Mouse (Mus musculus): Measurements from ENCODE around the gene Rsrc2.

Gene Rsrc2

GRCm38 (mm10) chr5:123708598-123708997 is 40.6 kb downstream of the Rsrc2 start:
- in situ Hi-C loops (cut with MboI; ENCODE audit: low pct_unique_long_range_greater_than_20kb in 1 of 2, low sequenced_read_pairs in 2 of 2, unreplicated experiment in 1 of 2), result no loop called here

GRCm38 (mm10) chr5:123700625-123701024 is 48.6 kb downstream of the Rsrc2 start:
- in situ Hi-C loops (cut with MboI; ENCODE audit: low pct_unique_long_range_greater_than_20kb in 1 of 2, low sequenced_read_pairs in 2 of 2, unreplicated experiment in 1 of 2), result no loop called here

- in situ Hi-C loops (cut with MboI; ENCODE audit: low pct_unique_long_range_greater_than_20kb in 1 of 2, low sequenced_read_pairs in 2 of 2, unreplicated experiment in 1 of 2), result loop anchor here in 1 of 2 experiments (5.0 kb wide), 1 partner anchor 72 kb away; no protein-coding TSS in a partner anchor
Measured at GRCm38 (mm10) chr5:123699198-123699597, 50.0 kb downstream of the Rsrc2 start.

GRCm38 (mm10) chr5:123696961-123697360 is 52.3 kb downstream of the Rsrc2 start:
- in situ Hi-C loops (cut with MboI; ENCODE audit: low pct_unique_long_range_greater_than_20kb in 1 of 2, low sequenced_read_pairs in 2 of 2, unreplicated experiment in 1 of 2), result loop anchor here in 1 of 2 experiments (5.0 kb wide), 1 partner anchor 70 kb away; no protein-coding TSS in a partner anchor

- in situ Hi-C loops (cut with MboI; ENCODE audit: low pct_unique_long_range_greater_than_20kb in 1 of 2, low sequenced_read_pairs in 2 of 2, unreplicated experiment in 1 of 2), result loop anchor here in 1 of 2 experiments (5.0 kb wide), 1 partner anchor 69 kb away; no protein-coding TSS in a partner anchor
Measured at GRCm38 (mm10) chr5:123696244-123696643, 53.0 kb downstream of the Rsrc2 start.

- in situ Hi-C loops (cut with MboI; ENCODE audit: low pct_unique_long_range_greater_than_20kb in 1 of 2, low sequenced_read_pairs in 2 of 2, unreplicated experiment in 1 of 2), result no loop called here
Measured at GRCm38 (mm10) chr5:123694468-123694867, 54.7 kb downstream of the Rsrc2 start.

GRCm38 (mm10) chr5:123684221-123685144 is 64.7 kb downstream of the Rsrc2 start, which contains the start of gene Clip1:
Gene Clip1, minus strand, starts transcription at chr5:123684618.
- in situ Hi-C loops (cut with MboI; ENCODE audit: low pct_unique_long_range_greater_than_20kb in 1 of 2, low sequenced_read_pairs in 2 of 2, unreplicated experiment in 1 of 2), result no loop called here

GRCm38 (mm10) chr5:123683377-123684220 is 65.6 kb downstream of the Rsrc2 start:
- in situ Hi-C loops (cut with MboI; ENCODE audit: low pct_unique_long_range_greater_than_20kb in 1 of 2, low sequenced_read_pairs in 2 of 2, unreplicated experiment in 1 of 2), result no loop called here

- in situ Hi-C loops (cut with MboI; ENCODE audit: low pct_unique_long_range_greater_than_20kb in 1 of 2, low sequenced_read_pairs in 2 of 2, unreplicated experiment in 1 of 2), result no loop called here
Measured at GRCm38 (mm10) chr5:123683043-123683376, 66.2 kb downstream of the Rsrc2 start.

- in situ Hi-C loops (cut with MboI; ENCODE audit: low pct_unique_long_range_greater_than_20kb in 1 of 2, low sequenced_read_pairs in 2 of 2, unreplicated experiment in 1 of 2), result no loop called here
Measured at GRCm38 (mm10) chr5:123682372-123682771, 66.8 kb downstream of the Rsrc2 start.

- in situ Hi-C loops (cut with MboI; ENCODE audit: low pct_unique_long_range_greater_than_20kb in 1 of 2, low sequenced_read_pairs in 2 of 2, unreplicated experiment in 1 of 2), result no loop called here
Measured at GRCm38 (mm10) chr5:123679546-123680263, 69.5 kb downstream of the Rsrc2 start.

- in situ Hi-C loops (cut with MboI; ENCODE audit: low pct_unique_long_range_greater_than_20kb in 1 of 2, low sequenced_read_pairs in 2 of 2, unreplicated experiment in 1 of 2), result no loop called here
Measured at GRCm38 (mm10) chr5:123679106-123679505, 70.1 kb downstream of the Rsrc2 start.
